Mouse (Mus musculus) cortical plate, adult 2 months (tissue): ENCODE data around the gene Golga4. TPM values are rescaled to one million over a fixed set of nuclear protein-coding genes. Genes with fewer than 3 reads are reported as not detected.

Experiments used
- H3K27ac ChIP-seq: fragments of 200-500 bp; 2 replicates; pipeline ENCODE4 v1.5.1; 2012; ENCODE audit warnings: low read length, control low read depth, inconsistent platforms; ENCODE audit not compliant: insufficient read depth
- H3K4me1 ChIP-seq: fragments of 200-500 bp; 2 replicates; pipeline ENCODE4 v1.6.1; 2011; ENCODE audit warnings: low read length; ENCODE audit not compliant: control insufficient read depth, insufficient read depth
- H3K4me3 ChIP-seq: fragments of 200-500 bp; 2 replicates; pipeline ENCODE4 v1.5.1; 2011; ENCODE audit warnings: mild to moderate bottlenecking, low read length, control low read depth; ENCODE audit not compliant: insufficient read depth
- CTCF ChIP-seq: fragments of 200-500 bp; IDR thresholded peaks from 2 replicates; pipeline ENCODE4 v1.5.1; 2011; ENCODE audit warnings: mild to moderate bottlenecking, control low read depth, low read length; ENCODE audit not compliant: insufficient read depth; ENCODE audit errors: extremely low read depth
- POLR2A ChIP-seq: fragments of 200-500 bp; IDR thresholded peaks from 2 replicates; pipeline ENCODE4 v1.6.1; 2011; ENCODE audit warnings: mild to moderate bottlenecking, low read length, control low read depth; ENCODE audit not compliant: insufficient read depth; ENCODE audit errors: extremely low read depth
- polyA plus RNA-seq: library from polyadenylated mRNA; depleted of rRNA; stranded (reverse); fragments of >200 nt; gene quantifications from 2 replicates; pipeline ENCODE4 v1.2.3, GENCODE M21; 2012; rRNA removed

Golga4 gene
- polyA plus RNA-seq, 1 experiment = 60.2 TPM

GRCm38 (mm10) chr9:118629763-118630379 is 123.8 kb downstream of the Golga4 start:
- TF ChIP-seq CTCF = no peak
- TF ChIP-seq POLR2A = no peak
- Histone ChIP-seq H3K4me1 (no peaks in the 10 kb centered on the region), H3K4me3 (no peak overlapping the region), H3K27ac (no peak overlapping the region)

Other genes starting within 250 kb of the Golga4 start
- 0.04 and 0.17 TPM in 2 replicates for gene Eomes, start 28.1 kb upstream of the Golga4 start, polyA plus RNA-seq
- gene Itga9, start 100.4 kb downstream of the Golga4 start, polyA plus RNA-seq = 2.5 and 3.3 TPM in 2 replicates